Mouse (Mus musculus): ENCODE results near the gene Myh10.

GRCm38 (mm10) chr11:68852486-68852901 is 161.1 kb downstream of the Myh10 start:
- TF ChIP-seq CTCF (conservative IDR thresholded peaks at IDR 0.05; ENCODE audit: low read length) (no peak), POU5F1 (IDR thresholded peaks at IDR 0.05; ENCODE audit: borderline replicate concordance, low read length) (no peak)

Data from E14TG2a.4 (cell line).